Mouse (Mus musculus) macrophage (primary cell): ENCODE measurements around the gene Kif6. TPM values are rescaled to one million over a fixed set of nuclear protein-coding genes. Genes with fewer than 3 reads are reported as not detected.

Source experiments
- H3K27ac ChIP-seq: fragments of 350-480 bp; formaldehyde crosslinking; 2 replicates; pipeline ENCODE4 v1.9.0; 2021
- H3K36me3 ChIP-seq: fragments of 350-480 bp; formaldehyde crosslinking; 2 replicates; pipeline ENCODE4 v1.9.0; 2021; ENCODE audit errors: inconsistent target
- H3K4me3 ChIP-seq: fragments of 350-480 bp; formaldehyde crosslinking; 2 replicates; pipeline ENCODE4 v1.9.0; 2021; ENCODE audit errors: inconsistent target
- H3K79me2 ChIP-seq: fragments of 350-480 bp; formaldehyde crosslinking; 2 replicates; pipeline ENCODE4 v1.9.0; 2021; ENCODE audit errors: inconsistent target
- WGBS: methylation state at CpG from one replicate; pipeline ENCODE4 v1.1.7; 2026; ENCODE audit warnings: inconsistent platforms; ENCODE audit not compliant: missing documents; 5-methylcytosine and 5-hydroxymethylcytosine counted together
- polyA plus RNA-seq: library from polyadenylated mRNA; stranded (reverse); fragments of 250-400 nt; gene quantifications from 3 replicates; pipeline ENCODE4 v1.2.4, GENCODE M21; 2018; ENCODE audit warnings: inconsistent platforms

The Kif6 gene
- polyA plus RNA-seq, 1 experiment from 2014 or later: not detected

GRCm38 (mm10) chr17:49880919-49881744, 266.2 kb downstream of the Kif6 start:
- Histone ChIP-seq H3K36me3 (no peaks in the 10 kb centered on the region), H3K27ac (no peak overlapping the region), H3K4me3 (no peak overlapping the region), H3K79me2 (no peaks in the 10 kb centered on the region)
- WGBS: 73% methylated on average over 2 of the region's 5 CpGs

GRCm38 (mm10) chr17:49881796-49882195, 266.9 kb downstream of the Kif6 start:
- 89% methylated on average over 5 of the region's 7 CpGs for WGBS
- H3K27ac ChIP-seq: no peak overlapping the region
- H3K36me3 ChIP-seq: no peaks in the 10 kb centered on the region
- H3K79me2 ChIP-seq: no peaks in the 10 kb centered on the region
- H3K4me3 ChIP-seq: no peak overlapping the region

DNA sequence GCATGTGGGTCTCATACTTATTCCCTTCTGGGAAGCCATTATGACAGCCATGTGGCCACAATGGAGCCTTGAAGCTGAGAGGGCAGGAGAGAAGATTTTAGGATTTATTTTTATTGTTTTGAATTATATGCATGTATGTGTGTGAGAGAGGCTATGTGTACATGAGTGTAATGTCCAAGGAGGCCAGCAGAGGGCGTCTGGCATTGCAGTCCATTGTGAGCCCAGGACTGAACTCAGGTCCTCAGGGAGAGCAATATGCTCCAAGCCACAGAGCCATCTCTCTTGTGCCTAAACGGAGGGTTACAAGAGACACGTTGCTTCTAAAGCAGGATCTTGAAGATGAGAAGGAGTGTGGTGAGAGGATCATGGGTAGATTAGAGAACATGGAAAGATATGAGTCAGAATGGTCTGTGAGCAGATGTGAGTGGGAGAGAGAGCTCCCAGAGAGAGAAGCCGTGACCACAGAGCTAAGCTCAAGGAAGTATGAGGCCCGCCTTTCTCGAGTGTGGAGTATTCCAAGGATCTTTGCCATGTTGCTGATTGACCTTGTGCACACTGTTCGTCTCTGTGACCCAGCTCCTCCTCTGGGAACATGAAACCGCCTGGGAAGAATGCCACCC, 268.3 kb downstream of the Kif6 start:
- Histone ChIP-seq H3K4me3 (no peak overlapping the region), H3K79me2 (no peaks in the 10 kb centered on the region), H3K27ac (no peak overlapping the region), H3K36me3 (no peaks in the 10 kb centered on the region)
- WGBS: 91% methylated on average over 8 of the region's 8 CpGs

- Histone ChIP-seq H3K27ac (no peak overlapping the region), H3K36me3 (no peaks in the 10 kb centered on the region), H3K79me2 (no peaks in the 10 kb centered on the region), H3K4me3 (no peak overlapping the region)
- WGBS: 91% methylated on average over 11 of the region's 11 CpGs
These were observed 270.1 kb downstream of the Kif6 start for GRCm38 (mm10) chr17:49885035-49885434.

GRCm38 (mm10) chr17:49889629-49890028, 274.7 kb downstream of the Kif6 start:
- no peak overlapping the region for H3K27ac ChIP-seq
- H3K79me2 ChIP-seq: no peaks in the 10 kb centered on the region
- H3K4me3 ChIP-seq: no peak overlapping the region
- H3K36me3 ChIP-seq: no peaks in the 10 kb centered on the region
- WGBS: 58% methylated on average over 7 of the region's 7 CpGs

DNA sequence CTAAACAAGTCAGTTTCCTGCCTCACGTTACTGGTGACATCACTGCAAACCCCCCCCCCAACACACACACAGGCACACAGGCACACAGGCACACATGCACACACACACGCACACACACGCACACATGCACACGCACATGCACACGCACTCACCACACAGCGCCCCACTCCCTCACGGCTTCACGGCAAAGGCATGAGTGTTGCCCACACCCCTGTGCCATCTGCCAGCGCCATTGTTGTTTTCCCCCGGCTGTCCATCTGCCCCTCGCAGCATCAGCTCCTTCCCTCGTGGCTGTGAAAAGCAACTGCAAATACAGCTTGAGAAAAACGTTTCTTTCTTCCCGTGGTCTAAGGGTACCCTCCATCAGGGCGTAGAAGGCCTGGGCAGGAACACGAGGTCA, 275.9 kb downstream of the Kif6 start:
- H3K79me2 ChIP-seq: no peaks in the 10 kb centered on the region
- 88% methylated on average over 16 of the region's 16 CpGs for WGBS
- H3K36me3 ChIP-seq: no peaks in the 10 kb centered on the region
- no peak overlapping the region for H3K4me3 ChIP-seq
- no peak overlapping the region for H3K27ac ChIP-seq

GRCm38 (mm10) chr17:49892390-49892789, 277.5 kb downstream of the Kif6 start:
- Histone ChIP-seq H3K79me2 (no peaks in the 10 kb centered on the region), H3K4me3 (no peak overlapping the region), H3K27ac (no peak overlapping the region), H3K36me3 (no peaks in the 10 kb centered on the region)
- WGBS: 88% methylated on average over 6 of the region's 6 CpGs

DNA sequence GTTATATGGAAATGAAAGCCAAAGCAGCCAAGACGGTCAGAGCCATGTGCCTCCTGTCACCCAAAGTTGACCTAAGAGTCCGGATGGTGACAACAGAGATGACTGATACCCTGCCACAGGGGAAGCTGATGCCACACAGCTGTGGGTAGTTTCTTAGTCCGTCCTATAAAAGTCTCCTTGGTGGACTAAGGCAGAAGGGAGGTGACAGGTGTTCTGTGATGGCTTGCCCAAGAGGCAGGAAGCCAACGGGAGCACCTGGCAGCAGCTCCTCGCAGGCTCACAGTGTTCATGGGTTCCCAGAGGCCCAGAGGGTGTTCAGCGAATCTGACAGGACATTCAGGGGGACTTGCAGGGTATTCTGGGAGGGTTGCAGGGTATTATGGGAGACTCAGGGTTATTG, 279.5 kb downstream of the Kif6 start:
- Histone ChIP-seq H3K79me2 (no peaks in the 10 kb centered on the region), H3K27ac (no peak overlapping the region), H3K36me3 (no peaks in the 10 kb centered on the region), H3K4me3 (no peak overlapping the region)
- 88% methylated on average over 6 of the region's 6 CpGs for WGBS

DNA sequence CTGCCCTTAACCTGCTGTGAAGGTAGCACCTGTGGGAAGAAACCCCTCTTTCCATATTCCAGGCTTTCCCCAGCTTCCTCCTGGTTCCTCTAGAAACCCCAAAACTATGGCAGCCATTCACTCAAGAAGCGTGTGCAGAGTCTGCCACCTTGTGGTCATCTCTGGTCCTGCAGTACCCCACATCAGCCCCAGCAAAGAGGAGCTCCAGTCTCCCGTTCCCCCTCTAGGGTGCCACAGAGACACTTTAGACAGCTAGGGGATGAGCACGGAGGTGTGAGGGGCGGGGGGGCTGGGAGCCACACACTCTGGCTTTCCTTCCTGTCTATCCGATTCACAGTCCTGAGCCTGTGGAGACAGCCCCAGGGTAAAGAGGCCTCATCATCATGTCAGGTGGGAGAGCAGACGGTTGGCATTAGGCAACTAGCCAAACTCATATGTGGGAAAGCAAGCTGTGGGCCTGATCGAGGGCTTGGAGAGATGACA, 284.0 kb downstream of the Kif6 start:
- no peaks in the 10 kb centered on the region for H3K36me3 ChIP-seq
- H3K27ac ChIP-seq: no peak overlapping the region
- H3K79me2 ChIP-seq: no peaks in the 10 kb centered on the region
- WGBS: 16% methylated on average over 7 of the region's 7 CpGs
- no peak overlapping the region for H3K4me3 ChIP-seq

DNA sequence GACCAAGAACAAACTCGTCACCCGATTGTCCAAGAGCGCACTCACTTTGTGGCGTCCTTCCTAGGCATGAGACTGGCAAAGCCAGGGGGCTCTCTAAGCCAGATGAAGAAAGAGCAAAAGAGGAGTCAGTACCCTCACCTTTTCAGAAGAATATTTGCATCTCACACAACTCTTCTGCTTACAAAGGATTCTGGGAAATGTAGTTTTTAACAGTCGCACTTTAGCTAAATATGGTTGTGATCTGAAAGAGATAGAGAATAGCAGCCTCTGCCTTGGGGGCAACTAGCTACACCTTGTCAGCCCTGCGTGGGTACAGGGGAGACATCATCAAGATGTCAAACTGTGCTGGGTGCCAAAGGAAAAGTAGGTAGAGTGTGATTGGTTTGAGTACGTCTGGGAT, 287.7 kb downstream of the Kif6 start:
- no peaks in the 10 kb centered on the region for H3K36me3 ChIP-seq
- 90% methylated on average over 7 of the region's 7 CpGs for WGBS
- no peak overlapping the region for H3K4me3 ChIP-seq
- H3K27ac ChIP-seq: no peak overlapping the region
- H3K79me2 ChIP-seq: no peaks in the 10 kb centered on the region

DNA sequence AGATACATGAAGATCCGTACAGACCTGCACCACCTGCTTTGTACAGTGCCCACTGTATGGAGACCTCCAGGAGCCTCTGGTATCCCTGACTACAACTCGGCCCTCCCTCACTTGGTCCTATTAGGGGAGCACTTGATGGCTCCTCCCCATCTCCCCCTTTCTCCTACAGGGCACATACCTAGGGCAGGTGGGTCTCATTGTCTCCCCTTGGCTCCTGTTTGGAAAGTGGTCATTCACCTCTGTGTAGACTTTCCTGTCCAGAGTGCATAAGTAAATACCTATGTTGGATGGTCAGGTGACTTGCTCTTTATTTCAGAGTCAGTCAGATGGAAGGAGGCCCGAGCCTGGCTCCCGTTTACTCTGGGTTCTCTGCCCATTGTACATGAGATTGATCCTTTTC, 308.5 kb downstream of the Kif6 start:
- H3K27ac ChIP-seq: no peak overlapping the region
- WGBS: 90% methylated on average over 4 of the region's 4 CpGs

DNA sequence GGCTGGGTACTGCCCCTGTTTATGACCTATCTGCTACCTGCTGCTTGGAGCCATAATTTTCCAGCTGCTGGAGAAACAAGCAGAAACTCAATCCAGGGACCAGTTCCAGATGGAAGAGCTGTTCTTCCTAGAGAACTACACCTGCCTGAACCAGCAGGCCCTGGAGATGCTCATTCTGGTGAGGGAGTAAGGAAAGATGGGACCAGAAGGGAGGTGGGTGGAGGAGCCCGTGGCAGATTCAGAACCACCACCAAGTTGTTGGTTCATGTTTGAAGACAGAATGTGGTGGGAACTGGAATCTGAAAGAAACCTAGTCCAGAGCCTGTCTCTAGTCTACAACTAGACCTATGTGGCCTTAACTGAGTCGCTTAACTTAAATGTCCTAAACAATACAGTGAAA, 312.7 kb downstream of the Kif6 start:
- Histone ChIP-seq H3K79me2 (no peaks in the 10 kb centered on the region), H3K4me3 (no peak overlapping the region), H3K36me3 (no peaks in the 10 kb centered on the region), H3K27ac (no peak overlapping the region)
- 89% methylated on average over 2 of the region's 2 CpGs for WGBS

More for the DNA sequence above, 308.5 kb downstream of the Kif6 start:
- no peaks in the 10 kb centered on the region for H3K79me2 ChIP-seq
- H3K36me3 ChIP-seq: no peaks in the 10 kb centered on the region
- H3K4me3 ChIP-seq: no peak overlapping the region

DNA sequence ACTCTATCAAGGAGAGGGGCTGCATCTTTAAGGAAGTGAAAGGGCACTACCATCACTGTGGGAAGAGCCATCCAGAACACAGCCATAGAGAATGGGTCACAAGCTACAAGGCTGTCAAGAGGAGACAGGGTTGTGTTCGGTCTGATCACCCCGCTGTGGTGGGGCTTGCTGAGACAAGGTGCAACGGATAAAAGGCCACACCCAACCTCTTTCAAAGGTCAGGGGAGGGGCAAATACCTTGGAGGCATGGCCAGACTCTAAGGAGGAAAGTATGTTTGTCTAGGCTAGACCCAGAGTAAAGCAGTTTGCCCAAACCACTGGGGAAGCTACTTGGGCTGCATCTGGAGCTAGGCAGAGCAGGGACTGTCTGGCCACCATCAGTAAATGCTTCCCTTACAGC, 318.9 kb downstream of the Kif6 start:
- Histone ChIP-seq H3K79me2 (no peaks in the 10 kb centered on the region), H3K36me3 (no peaks in the 10 kb centered on the region), H3K27ac (no peak overlapping the region), H3K4me3 (no peak overlapping the region)
- WGBS: 91% methylated on average over 3 of the region's 3 CpGs

GRCm38 (mm10) chr17:49934586-49934985, 319.6 kb downstream of the Kif6 start:
- Histone ChIP-seq H3K27ac (no peak overlapping the region), H3K4me3 (no peak overlapping the region), H3K79me2 (no peaks in the 10 kb centered on the region), H3K36me3 (no peaks in the 10 kb centered on the region)
- 86% methylated on average over 4 of the region's 4 CpGs for WGBS

DNA sequence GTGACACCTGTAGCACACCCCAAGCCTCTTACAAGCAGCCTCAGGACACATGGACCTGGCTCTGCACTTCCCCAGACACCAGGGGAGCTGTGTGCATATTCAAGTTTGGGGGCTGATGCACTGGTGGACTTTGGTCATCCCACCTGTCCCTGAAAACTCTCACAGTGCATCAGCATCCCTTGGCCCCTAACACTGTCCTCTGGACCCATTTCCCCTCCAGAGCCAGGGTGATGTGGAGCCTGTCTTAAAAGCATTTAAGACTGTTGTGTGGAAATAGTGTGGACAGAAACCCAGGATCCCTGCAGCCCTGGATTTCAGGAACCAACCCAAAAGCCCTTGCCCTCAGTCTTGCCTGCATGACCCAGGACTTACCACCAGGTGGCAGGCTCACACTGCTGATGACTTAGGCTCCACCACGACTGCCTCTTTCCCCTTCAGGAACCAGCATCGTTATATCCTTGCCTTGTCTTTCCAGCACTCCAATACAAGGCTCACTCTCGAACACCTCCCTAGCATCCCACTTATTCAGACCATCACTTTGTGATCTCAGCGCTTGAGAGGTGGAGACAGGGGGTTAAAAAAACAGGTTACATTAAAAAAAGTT, 320.8 kb downstream of the Kif6 start:
- Histone ChIP-seq H3K36me3 (no peaks in the 10 kb centered on the region), H3K4me3 (no peak overlapping the region), H3K27ac (no peak overlapping the region), H3K79me2 (no peaks in the 10 kb centered on the region)
- WGBS: 0% methylated on average over 3 of the region's 4 CpGs
